Mouse (Mus musculus) thymus, adult 2 months (tissue): ENCODE measurements around the gene Exoc4.

Source experiments
- CTCF ChIP-seq: fragments of 200-500 bp; IDR thresholded peaks from 2 replicates; pipeline ENCODE4 v1.5.1; 2012; ENCODE audit warnings: mild to moderate bottlenecking, control low read depth, low read length, moderate library complexity, borderline replicate concordance; ENCODE audit not compliant: control insufficient read depth, poor library complexity, insufficient read depth; ENCODE audit errors: extremely low read depth
- POLR2A ChIP-seq: fragments of 200-500 bp; IDR thresholded peaks from 2 replicates; pipeline ENCODE4 v1.6.1; 2012; ENCODE audit warnings: mild to moderate bottlenecking, low read length, control low read depth, moderate library complexity; ENCODE audit not compliant: control insufficient read depth, poor library complexity, insufficient read depth; ENCODE audit errors: extremely low read depth

DNA sequence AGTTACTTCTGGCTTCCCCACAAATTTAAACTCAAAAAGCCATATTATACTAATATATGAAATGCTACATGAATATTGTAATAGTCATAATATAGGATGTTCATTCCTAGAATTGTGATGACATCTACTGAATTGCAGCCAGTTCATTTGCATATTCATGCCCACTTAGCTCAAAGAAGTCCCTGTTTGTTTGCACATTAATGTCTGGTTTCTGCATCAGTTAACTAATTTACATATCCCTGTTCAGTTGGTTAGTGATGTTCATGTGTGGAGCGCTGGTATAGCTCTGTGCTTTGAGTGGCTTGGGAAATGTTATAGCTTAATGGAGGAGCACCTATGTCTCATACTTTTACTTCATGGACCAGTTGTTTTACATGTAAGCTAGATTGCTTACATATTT lies 206.4 kb downstream of the Exoc4 start:
- TF ChIP-seq POLR2A (no peak), CTCF (no peak)
